Mouse (Mus musculus) MEL (cell line): ENCODE results near the gene Aak1. TPM values are rescaled to one million over a fixed set of nuclear protein-coding genes. Genes with fewer than 3 reads are reported as not detected.

Source experiments
- DNase-seq: peaks from one replicate; pipeline ENCODE4 v3.0.0; 2011; ENCODE audit warnings: low read depth, low spot score
- H3K27ac ChIP-seq: 2 replicates; pipeline ENCODE4 v1.5.1; 2012; ENCODE audit warnings: low read depth, mild to moderate bottlenecking, control low read depth, low read length, moderate library complexity; ENCODE audit not compliant: control insufficient read depth
- H3K27me3 ChIP-seq, 2 experiments: fragments of 150-350 bp in 1 of 2; sonication (generic) in 1 of 2; 2 replicates each; pipeline ENCODE4 v1.6.1; 2012; ENCODE audit warnings: low read length in 2 of 2, mild to moderate bottlenecking in 2 of 2, improper control_type of control experiment in 1 of 2, moderate library complexity in 1 of 2; ENCODE audit not compliant: insufficient read depth in 2 of 2, control insufficient read depth in 1 of 2
- H3K36me3 ChIP-seq, 2 experiments: 2 replicates each; pipeline ENCODE4 v1.6.1; 2012 to 2014; ENCODE audit warnings: low read length in 2 of 2, improper control_type of control experiment in 1 of 2, inconsistent platforms in 1 of 2, mild to moderate bottlenecking in 1 of 2; ENCODE audit not compliant: insufficient read depth in 2 of 2, control insufficient read depth in 1 of 2
- H3K4me1 ChIP-seq, 2 experiments: fragments of 150-350 bp in 1 of 2; sonication (generic) in 1 of 2; 2 replicates each; pipeline ENCODE4 v1.6.1; 2012; ENCODE audit warnings: low read length in 2 of 2, improper control_type of control experiment in 1 of 2, mild to moderate bottlenecking in 1 of 2; ENCODE audit not compliant: insufficient read depth in 2 of 2, control insufficient read depth in 1 of 2
- H3K4me3 ChIP-seq, 2 experiments: fragments of 150-350 bp in 1 of 2; sonication (generic) in 1 of 2; 2 replicates each; pipeline ENCODE4 v1.5.1; 2012; ENCODE audit warnings: low read depth in 2 of 2, low read length in 2 of 2, mild to moderate bottlenecking in 2 of 2, moderate library complexity in 2 of 2, control low read depth in 1 of 2, improper control_type of control experiment in 1 of 2; ENCODE audit not compliant: control insufficient read depth in 1 of 2, insufficient read depth in 1 of 2
- H3K79me2 ChIP-seq: 2 replicates; pipeline ENCODE4 v1.6.1; 2012; ENCODE audit warnings: mild to moderate bottlenecking, low read length, moderate library complexity; ENCODE audit not compliant: control insufficient read depth, poor library complexity, insufficient read depth
- H3K9ac ChIP-seq: 2 replicates; pipeline ENCODE4 v1.6.1; 2012; ENCODE audit warnings: low read depth, mild to moderate bottlenecking, control low read depth, low read length, moderate library complexity; ENCODE audit not compliant: control insufficient read depth, poor library complexity, severe bottlenecking
- H3K9me3 ChIP-seq: fragments of 150-350 bp; sonication (generic); replicated peaks from 2 replicates; pipeline ENCODE4 v1.6.1; 2012; ENCODE audit warnings: mild to moderate bottlenecking, low read length, improper control_type of control experiment, moderate library complexity; ENCODE audit not compliant: insufficient read depth
- CHD2 ChIP-seq: IDR thresholded peaks from 2 replicates; pipeline ENCODE4 v1.6.1; 2011; ENCODE audit warnings: low read length, improper control_type of control experiment
- CTCF ChIP-seq, 3 experiments: IDR thresholded peaks in 2 of 3; conservative IDR thresholded peaks in 1 of 3; 2 replicates each; pipeline ENCODE4 v1.5.1; 2011 to 2012; ENCODE audit warnings: low read length in 3 of 3, low read depth in 2 of 3, mild to moderate bottlenecking in 2 of 3, improper control_type of control experiment in 1 of 3, inconsistent platforms in 1 of 3, mixed read lengths in 1 of 3, moderate library complexity in 1 of 3; ENCODE audit not compliant: control insufficient read depth in 1 of 3, insufficient read depth in 1 of 3, poor library complexity in 1 of 3, severe bottlenecking in 1 of 3
- ELF1 ChIP-seq: IDR thresholded peaks from 2 replicates; pipeline ENCODE4 v1.6.1; 2014; ENCODE audit warnings: low read depth, mild to moderate bottlenecking, inconsistent platforms, low read length, improper control_type of control experiment, moderate library complexity
- ETS1 ChIP-seq: IDR thresholded peaks from 2 replicates; pipeline ENCODE4 v1.6.1; 2012; ENCODE audit warnings: low read depth, mild to moderate bottlenecking, inconsistent platforms, low read length, improper control_type of control experiment, moderate library complexity
- GABPA ChIP-seq: IDR thresholded peaks from 2 replicates; pipeline ENCODE4 v1.6.1; 2012; ENCODE audit warnings: low read depth, mild to moderate bottlenecking, inconsistent platforms, low read length, improper control_type of control experiment, moderate library complexity
- HCFC1 ChIP-seq: IDR thresholded peaks from 2 replicates; pipeline ENCODE4 v1.6.1; 2012; ENCODE audit warnings: low read depth, mild to moderate bottlenecking, inconsistent platforms, low read length, improper control_type of control experiment, moderate library complexity
- KAT2A ChIP-seq: conservative IDR thresholded peaks from 2 replicates; pipeline ENCODE4 v1.6.1; 2012; ENCODE audit warnings: low read depth, low read length, improper control_type of control experiment, inconsistent platforms
- MAX ChIP-seq: IDR thresholded peaks from 2 replicates; pipeline ENCODE4 v1.6.1; 2011; ENCODE audit warnings: low read length, improper control_type of control experiment
- MEF2A ChIP-seq: IDR thresholded peaks from 2 replicates; pipeline ENCODE4 v1.6.1; 2014; ENCODE audit warnings: low read depth, mild to moderate bottlenecking, inconsistent platforms, low read length, improper control_type of control experiment; ENCODE audit not compliant: poor library complexity, insufficient replicate concordance, severe bottlenecking; ENCODE audit errors: extremely low read depth
- MXI1 ChIP-seq: IDR thresholded peaks from 2 replicates; pipeline ENCODE4 v1.6.1; 2011; ENCODE audit warnings: mild to moderate bottlenecking, low read depth, low read length, improper control_type of control experiment
- MYC ChIP-seq: IDR thresholded peaks from 2 replicates; pipeline ENCODE4 v1.6.1; 2011; ENCODE audit warnings: low read depth, mild to moderate bottlenecking, low read length, improper control_type of control experiment, moderate library complexity
- POLR2AphosphoS2 ChIP-seq: IDR thresholded peaks from 2 replicates; pipeline ENCODE4 v1.6.1; 2011; ENCODE audit warnings: low read length, improper control_type of control experiment
- RAD21 ChIP-seq: IDR thresholded peaks from 2 replicates; pipeline ENCODE4 v1.6.1; 2011; ENCODE audit warnings: mild to moderate bottlenecking, low read depth, low read length, improper control_type of control experiment
- RCOR1 ChIP-seq: IDR thresholded peaks from 2 replicates; pipeline ENCODE4 v1.6.1; 2012; ENCODE audit warnings: low read depth, mild to moderate bottlenecking, inconsistent platforms, low read length, improper control_type of control experiment
- SIN3A ChIP-seq: IDR thresholded peaks from 2 replicates; pipeline ENCODE4 v1.6.1; 2012; ENCODE audit warnings: low read length, improper control_type of control experiment, inconsistent platforms
- TAL1 ChIP-seq: IDR thresholded peaks from 2 replicates; pipeline ENCODE4 v1.6.1; 2012; ENCODE audit warnings: mild to moderate bottlenecking, inconsistent platforms, low read length, moderate library complexity, mixed read lengths
- UBTF ChIP-seq: IDR thresholded peaks from 2 replicates; pipeline ENCODE4 v1.6.1; 2012; ENCODE audit warnings: low read depth, mild to moderate bottlenecking, inconsistent platforms, low read length, improper control_type of control experiment, moderate library complexity, borderline replicate concordance; ENCODE audit not compliant: insufficient read depth
- ZC3H11A ChIP-seq: IDR thresholded peaks from 2 replicates; pipeline ENCODE4 v1.6.1; 2012; ENCODE audit warnings: low read depth, mild to moderate bottlenecking, inconsistent platforms, low read length, improper control_type of control experiment
- ZKSCAN1 ChIP-seq: IDR thresholded peaks from 2 replicates; pipeline ENCODE4 v1.6.1; 2012; ENCODE audit warnings: low read depth, mild to moderate bottlenecking, inconsistent platforms, low read length, improper control_type of control experiment, moderate library complexity
- ZMIZ1 ChIP-seq: IDR thresholded peaks from 2 replicates; pipeline ENCODE4 v1.6.1; 2012; ENCODE audit warnings: low read depth, mild to moderate bottlenecking, inconsistent platforms, low read length, improper control_type of control experiment, moderate library complexity
- polyA plus RNA-seq, 2 experiments: library from polyadenylated mRNA; stranded (reverse) in 1 of 2; unstranded in 1 of 2; fragments of >175 nt in 1 of 2; fragments of >200 nt in 1 of 2; gene quantifications; 2 replicates each; pipeline versions ENCODE4 v1.2.1 to v1.2.4; 2012; ENCODE audit warnings: low replicate concordance in 2 of 2, low read depth in 1 of 2; ENCODE audit not compliant: insufficient read length in 2 of 2, insufficient read depth in 1 of 2, missing spikeins in 1 of 2
- total RNA-seq: library from RNA; depleted of rRNA; stranded (reverse); fragments of 300-350 nt; gene quantifications from 2 replicates; pipeline ENCODE4 v1.2.3, GENCODE M21; 2012

Gene Aak1
- total and polyA plus RNA-seq, 3 experiments: 6.4 to 353 (median 25.4) TPM

DNA sequence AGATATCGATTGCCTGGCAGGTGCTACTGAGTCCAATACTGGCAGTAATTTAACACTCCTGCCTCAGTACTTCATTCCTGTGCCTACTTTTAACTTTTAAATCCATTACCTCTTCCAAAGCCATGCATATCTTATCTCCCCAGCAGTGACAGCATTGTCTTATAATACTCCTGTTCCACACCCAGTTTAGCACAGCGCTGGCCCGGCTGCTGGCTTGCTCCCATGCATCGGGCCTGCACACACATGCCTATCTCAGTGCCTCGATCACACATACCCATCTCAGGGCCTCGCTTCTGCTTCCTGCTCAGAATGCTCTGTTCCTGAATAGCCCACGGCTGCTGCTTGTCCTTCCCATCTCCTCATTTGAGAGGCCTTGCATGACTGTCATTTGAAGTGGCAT is 90.5 kb downstream of the Aak1 start (continued):
- TF ChIP-seq MXI1 (peak; percentile 66; the same call in 1 of the 2 replicates), RCOR1 (peak; percentile 56), HCFC1 (no peak), POLR2AphosphoS2 (no peak), CTCF (IDR thresholded peaks at IDR 0.05 in 2 of 3, conservative IDR thresholded peaks at IDR 0.05 in 1 of 3; ENCODE audit: control insufficient read depth in 1 of 3, insufficient read depth in 1 of 3, low read depth in 2 of 3, low read length in 3 of 3, poor library complexity in 1 of 3, severe bottlenecking in 1 of 3) (no peak; a peak in 1 of 6 replicates), SIN3A (peak; percentile 50; the same call in 1 of the 2 replicates), UBTF (no peak), KAT2A (no peak), RAD21 (no peak), MEF2A (no peak), ELF1 (peak; percentile 27; the same call in 1 of the 2 replicates), GABPA (no peak), MYC (peak; percentile 45; the same call in 1 of the 2 replicates), ZMIZ1 (no peak), TAL1 (0 out of 2 replicates have a peak, but pooled peaks have one; percentile 22), CHD2 (no peak)

DNA sequence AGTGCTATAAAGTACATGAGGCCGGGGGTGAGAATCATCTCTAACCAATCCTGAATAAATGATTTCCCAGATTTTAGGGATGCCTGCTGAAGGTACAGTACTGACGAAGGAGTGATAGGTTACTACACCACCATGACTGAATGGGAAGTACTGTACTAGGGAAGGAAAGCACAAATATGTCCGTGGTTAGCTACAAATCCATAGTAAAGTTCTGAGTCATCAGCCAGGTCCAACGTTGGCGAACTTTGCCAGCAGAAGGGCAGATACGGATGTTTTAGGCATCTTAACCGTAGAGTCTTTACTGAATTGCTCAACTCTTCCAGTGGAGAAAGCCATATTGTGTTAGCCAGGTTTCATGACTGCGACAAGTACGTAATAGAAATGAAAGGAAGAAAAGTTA is 91.6 kb downstream of the Aak1 start:
- H3K27ac ChIP-seq: no peak overlapping the region
- H3K4me1 ChIP-seq: peaks cover 7 to 9% of the 10 kb centered on the region in 2 experiments
- no peaks in the 10 kb centered on the region for H3K27me3 ChIP-seq
- H3K79me2 ChIP-seq: no peaks in the 10 kb centered on the region
- peaks cover 12 to 24% of the 10 kb centered on the region in 2 experiments for H3K36me3 ChIP-seq
- no peaks in the 10 kb centered on the region for H3K9me3 ChIP-seq
- no peak overlapping the region for H3K9ac ChIP-seq
- H3K4me3 ChIP-seq: no peak overlapping the region
- DNase-seq: no peak
- no peak for TF ChIP-seq ZC3H11A
- no peak for TF ChIP-seq ZKSCAN1
- TF ChIP-seq SIN3A: no peak
- TF ChIP-seq ETS1: no peak
- no peak for TF ChIP-seq MAX
- TF ChIP-seq MYC: no peak
